22 mouse cellular contexts compared by ENCODE assay signal in the genomic region with DNA sequence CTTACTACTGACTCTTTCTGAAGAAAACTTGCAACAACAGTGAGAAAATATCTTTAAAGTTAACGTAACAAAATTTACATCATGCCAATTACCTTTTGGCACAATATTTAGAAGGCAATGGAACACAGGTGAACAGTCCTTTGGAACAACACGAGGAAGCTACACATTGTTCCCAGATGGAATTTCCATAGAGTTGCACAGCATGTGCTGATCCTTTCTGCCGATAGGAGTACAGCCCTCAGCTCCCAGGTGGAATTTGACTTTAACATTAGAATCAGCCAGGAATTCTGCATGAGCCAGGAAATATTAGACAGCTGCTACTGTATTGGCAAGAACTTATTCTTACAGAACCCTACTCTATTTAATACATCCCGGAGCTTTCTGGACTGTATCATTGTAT.
DNase-seq lines count a peak whose midpoint lies in the region; ATAC-seq and TF ChIP-seq lines count a peak whose summit lies in the region.
"Had no signal": no experiment of that assay in that cellular context is flagged by ENCODE, and none has a peak within 500 bp of the region (broad histone marks: within the 10 kb centered on the region; RNA-seq: fewer than 3 reads in every experiment).

No protein-coding gene starts in this region.

- H3K27me3 ChIP-seq in embryonic facial prominence, embryonic 14.5 days (replicated peaks; ENCODE audit: control insufficient read depth, insufficient read depth, low read length): no peaks in the 10 kb centered on the region
- H3K27me3 ChIP-seq in embryonic facial prominence, embryonic 10.5 days (replicated peaks; ENCODE audit: low read depth, poor library complexity, severe bottlenecking): no peaks in the 10 kb centered on the region
- no peaks in the 10 kb centered on the region for H3K27me3 ChIP-seq in midbrain, embryonic 10.5 days (ENCODE audit: low read depth, poor library complexity, severe bottlenecking)
- H3K27me3 ChIP-seq in kidney, embryonic 16.5 days (ENCODE audit: insufficient read depth, low read length): no peaks in the 10 kb centered on the region
- H3K27me3 ChIP-seq: CH12.LX, Patski had no signal

- DNase-seq in embryonic facial prominence, embryonic 14.5 days (ENCODE audit: low spot score): peak; percentile 1
- no peak for DNase-seq in embryonic facial prominence, embryonic 10.5 days (ENCODE audit: low spot score)
- no peak for DNase-seq in layer of hippocampus, adult 2 months (ENCODE audit: low spot score in 2 of 2)
- no peak for DNase-seq in layer of hippocampus, adult 18-20 months (ENCODE audit: low spot score in 2 of 2)
- peak; percentile 83 for DNase-seq in fat pad, adult 2 months (ENCODE audit: extremely low read depth, low read depth, low spot score)
- DNase-seq in gonadal fat pad, adult 2 months (ENCODE audit: low read depth): peak; percentile 68
- DNase-seq in midbrain, embryonic 10.5 days (ENCODE audit: low spot score): no peak
- DNase-seq: adrenal gland, adult 2 months; adrenal gland, adult 8-10 months; adrenal gland, postnatal 10 days; adrenal gland, postnatal 14 days; adrenal gland, postnatal 25 days; adrenal gland, postnatal 36 days; B cell, adult 2 months; cerebellum, adult 11 months; cerebellum, adult 11-12 months had no signal

- H3K36me3 ChIP-seq in embryonic facial prominence, embryonic 14.5 days (ENCODE audit: control insufficient read depth, insufficient read depth, low read length): no peaks in the 10 kb centered on the region
- no peaks in the 10 kb centered on the region for H3K36me3 ChIP-seq in embryonic facial prominence, embryonic 10.5 days (replicated peaks)
- H3K36me3 ChIP-seq in midbrain, embryonic 10.5 days: no peaks in the 10 kb centered on the region
- H3K36me3 ChIP-seq in kidney, embryonic 16.5 days (ENCODE audit: insufficient read depth, low read length): no peaks in the 10 kb centered on the region
- H3K36me3 ChIP-seq: G1E had no signal

- WGBS in embryonic facial prominence, embryonic 14.5 days: 70% methylated on average over 4 of the region's 4 CpGs
- WGBS in embryonic facial prominence, embryonic 10.5 days: 88% methylated on average over 4 of the region's 4 CpGs
- 90% methylated on average over 4 of the region's 4 CpGs for WGBS in midbrain, embryonic 10.5 days
- WGBS in kidney, embryonic 16.5 days: 86% methylated on average over 4 of the region's 4 CpGs

- H3K9ac ChIP-seq in embryonic facial prominence, embryonic 14.5 days (ENCODE audit: low read depth, low read length): no peak overlapping the region
- no peak overlapping the region for H3K9ac ChIP-seq in kidney, embryonic 16.5 days (replicated peaks; ENCODE audit: low read length)

- H3K4me2 ChIP-seq in embryonic facial prominence, embryonic 14.5 days (ENCODE audit: low read depth, low read length): no peak overlapping the region
- H3K4me2 ChIP-seq in kidney, embryonic 16.5 days (replicated peaks; ENCODE audit: low read depth, low read length): no peak overlapping the region

- H3K27ac ChIP-seq in embryonic facial prominence, embryonic 14.5 days (replicated peaks; ENCODE audit: low read depth, low read length): no peak overlapping the region
- H3K27ac ChIP-seq in embryonic facial prominence, embryonic 10.5 days (replicated peaks): no peak overlapping the region
- no peak overlapping the region for H3K27ac ChIP-seq in layer of hippocampus, adult 2 months
- no peak overlapping the region for H3K27ac ChIP-seq in midbrain, embryonic 10.5 days (replicated peaks)
- H3K27ac ChIP-seq in kidney, embryonic 16.5 days (ENCODE audit: low read length): no peak overlapping the region

- H3K4me3 ChIP-seq in embryonic facial prominence, embryonic 14.5 days (ENCODE audit: low read depth, low read length): no peak overlapping the region
- H3K4me3 ChIP-seq in embryonic facial prominence, embryonic 10.5 days: no peak overlapping the region
- H3K4me3 ChIP-seq in layer of hippocampus, adult 2 months: no peak overlapping the region
- no peak overlapping the region for H3K4me3 ChIP-seq in midbrain, embryonic 10.5 days
- no peak overlapping the region for H3K4me3 ChIP-seq in kidney, embryonic 16.5 days (ENCODE audit: low read length)

- ATAC-seq in embryonic facial prominence, embryonic 14.5 days (ENCODE audit: low read depth): no peak
- no peak for ATAC-seq in kidney, embryonic 16.5 days (ENCODE audit: low FRiP score, low TSS enrichment)
- ATAC-seq: activated CD4-positive, CD25-positive, alpha-beta regulatory T cell, adult 4 months; CD4-positive, CD25-positive, alpha-beta regulatory T cell, adult 4 months; Patski had no signal

- no peaks in the 10 kb centered on the region for H3K4me1 ChIP-seq in embryonic facial prominence, embryonic 14.5 days (ENCODE audit: control insufficient read depth, insufficient read depth, low read length)
- no peaks in the 10 kb centered on the region for H3K4me1 ChIP-seq in embryonic facial prominence, embryonic 10.5 days
- no peaks in the 10 kb centered on the region for H3K4me1 ChIP-seq in midbrain, embryonic 10.5 days
- H3K4me1 ChIP-seq in kidney, embryonic 16.5 days (ENCODE audit: insufficient read depth, low read length): no peaks in the 10 kb centered on the region

- 0 out of 2 replicates have a peak, but pooled peaks have one; percentile 2 for TF ChIP-seq CTCF in layer of hippocampus, adult 2 months (conservative IDR thresholded peaks at IDR 0.05)

- H3K9me3 ChIP-seq in embryonic facial prominence, embryonic 14.5 days (ENCODE audit: control insufficient read depth, low read length): no peaks in the 10 kb centered on the region
- H3K9me3 ChIP-seq in embryonic facial prominence, embryonic 10.5 days: no peaks in the 10 kb centered on the region
- no peaks in the 10 kb centered on the region for H3K9me3 ChIP-seq in midbrain, embryonic 10.5 days (replicated peaks)
- H3K9me3 ChIP-seq in kidney, embryonic 16.5 days (ENCODE audit: low read length): no peaks in the 10 kb centered on the region
- H3K9me3 ChIP-seq: G1E had no signal

Comparison
In these comparisons a context has a peak if more than half of its experiments do, and no peak if none do; other contexts are left out.
1. DNase-seq: peak in embryonic facial prominence, embryonic 14.5 days (single experiment), fat pad, adult 2 months (single experiment) and gonadal fat pad, adult 2 months (single experiment); none in embryonic facial prominence, embryonic 10.5 days (single experiment), layer of hippocampus, adult 2 months (0 of 2), layer of hippocampus, adult 18-20 months (0 of 2) and midbrain, embryonic 10.5 days (single experiment).